Mouse (Mus musculus) heart, postnatal 14 days (tissue): Measurements from ENCODE around the gene Rnf11. TPM values are rescaled to one million over a fixed set of nuclear protein-coding genes. Genes with fewer than 3 reads are reported as not detected.

ENCODE experiments used
- DNase-seq, 2 experiments: peaks; one replicate each; pipeline ENCODE4 v3.0.0; 2021 to 2022
- intact Hi-C: fragments of 180-260 bp; cut with DNase I; formaldehyde crosslinking; loops from one replicate; pipeline ENCODE4 v1.15.1; 2025
- total RNA-seq, 2 experiments: library from RNA; stranded (reverse); gene quantifications; 2 replicates each; pipeline ENCODE4 v1.2.3; 2021

Gene Rnf11
- total RNA-seq, 2 experiments from 2014 or later: 102 to 106 TPM

DNA sequence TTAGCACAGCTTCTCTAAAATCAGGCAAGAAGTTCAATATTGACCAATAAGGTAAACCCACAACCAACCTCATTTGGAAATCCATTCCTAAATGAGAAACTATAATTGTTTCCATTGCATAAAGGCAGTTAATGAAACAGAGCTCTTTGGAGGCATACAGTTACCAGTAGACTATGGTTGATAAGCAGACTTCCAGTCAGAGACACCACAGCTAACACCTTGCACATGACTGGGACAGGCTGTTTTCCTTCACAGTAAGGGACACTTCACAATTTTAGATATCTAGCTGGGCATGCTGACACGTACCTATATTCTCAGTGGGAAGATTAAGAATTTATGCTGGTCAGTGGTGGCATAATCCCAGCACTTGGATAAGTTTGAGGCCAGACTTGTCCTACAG, 38.6 kb downstream of the Rnf11 start:
- intact Hi-C loops: no loop called here
- DNase-seq: no peak

DNA sequence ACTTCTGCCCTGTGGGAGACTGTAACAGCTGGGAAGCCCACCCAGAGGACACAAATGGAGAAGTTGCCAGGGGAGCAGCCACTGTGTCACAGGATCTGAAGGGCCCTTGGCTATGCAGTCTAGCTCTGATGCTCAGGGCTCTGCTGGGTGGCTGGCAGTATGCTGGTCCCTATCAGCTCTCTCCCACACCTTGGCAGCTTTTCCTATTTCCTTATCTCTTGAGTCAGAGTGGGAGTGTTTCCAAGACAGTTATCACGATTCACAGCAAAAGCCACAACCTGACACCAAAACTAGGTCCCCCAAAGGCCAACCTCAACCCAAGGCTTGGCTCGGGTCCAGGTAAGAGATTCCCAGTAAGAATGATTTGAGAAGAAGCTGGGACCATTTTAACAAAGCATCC, 39.1 kb downstream of the Rnf11 start:
- DNase-seq: peak in 1 of 2 experiments; percentile 16
- intact Hi-C loops: no loop called here

DNA sequence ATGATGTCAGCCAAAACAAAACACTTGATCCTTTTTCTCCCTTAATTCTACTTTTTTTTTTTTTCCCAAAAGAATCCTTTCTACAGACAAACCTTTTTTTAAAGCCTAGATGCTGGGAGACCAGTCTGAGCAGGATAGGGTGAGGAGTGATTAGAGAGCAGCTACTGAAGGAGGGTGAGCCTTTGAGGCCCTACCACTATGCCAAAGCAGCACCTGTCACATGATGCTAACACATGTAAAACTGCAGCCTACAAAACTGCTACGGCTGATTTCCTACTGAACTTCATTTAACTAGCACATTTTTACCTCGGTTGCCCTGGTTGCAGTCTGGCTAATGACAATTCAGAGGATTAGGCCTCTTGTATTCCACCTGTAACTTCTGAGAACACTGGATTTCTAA, 39.6 kb downstream of the Rnf11 start:
- DNase-seq: no peak
- intact Hi-C loops: loop anchor here (5.0 kb wide), 1 partner anchor 282 kb away; no protein-coding TSS in a partner anchor

DNA sequence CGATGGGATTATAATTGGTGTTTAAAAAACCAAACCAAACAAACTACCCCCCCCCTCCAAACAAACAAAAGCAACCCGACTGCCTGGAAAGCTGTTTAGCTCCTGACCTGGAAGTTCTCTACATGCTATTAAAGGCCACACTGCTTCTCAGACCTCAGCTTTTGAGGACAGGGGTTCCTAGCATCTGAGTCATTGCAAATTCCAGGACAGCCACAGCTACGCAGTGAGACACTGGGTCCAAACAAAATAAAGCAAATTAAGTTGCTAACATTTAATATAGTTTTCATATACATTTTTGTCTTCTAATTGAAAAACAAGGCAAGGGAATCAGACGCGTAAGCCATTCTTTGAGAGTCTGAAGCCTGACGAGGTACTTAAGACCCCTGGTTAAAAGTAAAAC, 40.1 kb downstream of the Rnf11 start:
- DNase-seq: no peak

DNA sequence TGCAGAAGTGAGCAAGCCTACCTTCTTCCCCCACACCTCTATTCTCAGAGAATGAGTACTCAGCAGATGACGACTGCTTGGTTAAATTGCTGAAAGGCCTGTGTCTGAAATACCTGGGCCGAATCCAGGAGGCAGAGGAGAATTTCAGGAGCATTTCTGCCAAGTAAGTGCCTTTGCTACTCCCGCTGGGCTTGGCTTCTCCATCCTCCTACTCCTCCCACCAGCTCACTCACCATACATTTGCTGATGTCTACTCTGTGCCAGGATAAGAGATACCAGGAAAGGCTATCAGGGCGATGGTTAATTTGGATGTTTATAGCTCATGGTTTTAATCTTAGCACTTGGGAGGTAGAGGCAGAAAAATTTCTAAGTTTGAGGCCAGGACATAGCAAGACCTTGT, 41.9 kb downstream of the Rnf11 start:
- intact Hi-C loops: loop anchor here (5.0 kb wide), 1 partner anchor 285 kb away; no protein-coding TSS in a partner anchor
- peak in 1 of 2 experiments; percentile 20 for DNase-seq

More for the DNA sequence above, 40.1 kb downstream of the Rnf11 start:
- intact Hi-C loops: loop anchor here (5.0 kb wide), 1 partner anchor 283 kb away; no protein-coding TSS in a partner anchor

DNA sequence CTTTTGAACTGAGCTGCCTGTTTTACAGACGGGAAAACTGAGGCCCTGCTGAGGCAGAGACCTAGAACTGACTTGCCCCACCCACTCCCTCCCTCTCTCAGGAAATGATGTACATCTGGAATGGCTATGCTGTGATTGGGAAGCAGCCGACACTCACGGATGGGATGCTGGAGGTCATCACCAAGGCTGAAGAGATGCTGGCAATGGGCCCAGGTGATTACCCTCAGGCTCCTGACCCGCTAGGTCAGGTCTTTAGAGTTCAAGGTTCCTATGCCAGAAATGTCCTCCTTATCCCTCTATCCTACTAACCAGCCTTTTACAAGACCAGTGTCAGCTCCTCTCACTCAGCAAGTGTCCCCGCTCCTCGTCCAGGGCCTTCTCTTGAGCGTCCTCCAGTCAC, 42.4 kb downstream of the Rnf11 start:
- no peak for DNase-seq
- intact Hi-C loops: loop anchor here (5.0 kb wide), 1 partner anchor 285 kb away; no protein-coding TSS in a partner anchor

DNA sequence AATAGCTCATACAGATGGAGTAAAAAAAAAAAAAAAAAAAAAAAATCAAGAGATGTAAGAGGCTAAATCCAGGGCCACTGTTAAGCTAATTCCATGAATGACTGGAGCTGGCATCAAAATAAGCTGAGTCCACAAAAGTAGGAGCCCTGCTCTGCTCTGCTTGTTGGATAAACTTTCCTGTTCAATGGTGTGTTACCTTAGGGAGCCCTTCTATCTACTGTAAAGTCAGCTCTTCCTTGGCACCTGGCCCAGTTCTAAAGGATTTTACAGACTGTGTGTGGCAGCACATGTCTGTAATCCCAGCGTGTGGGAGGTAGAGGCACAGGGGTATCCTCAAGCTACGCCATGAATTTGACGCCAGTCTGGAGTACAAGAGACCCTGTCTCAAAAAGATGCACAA, 43.5 kb downstream of the Rnf11 start:
- intact Hi-C loops: loop anchor here (5.0 kb wide), 1 partner anchor 286 kb away; no protein-coding TSS in a partner anchor

DNA sequence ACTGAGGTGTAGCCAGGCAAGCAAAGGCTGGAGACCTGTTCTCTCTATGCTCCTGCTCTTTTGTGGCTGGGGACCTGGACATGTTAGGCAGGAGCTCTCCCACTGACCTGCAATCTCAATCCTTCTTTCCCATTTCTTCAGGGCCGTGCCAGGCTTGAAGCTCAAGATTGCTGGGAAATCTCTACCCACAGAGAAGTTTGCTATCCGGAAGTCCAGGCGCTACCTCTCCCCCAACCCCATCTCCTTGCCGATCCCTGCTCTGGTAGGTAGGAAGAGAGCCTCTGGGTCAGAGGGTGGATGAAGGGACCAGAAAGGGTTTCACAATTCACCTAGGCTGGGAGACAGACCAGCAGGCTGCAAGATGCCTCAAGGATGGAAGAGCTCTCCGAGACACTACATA, 44.1 kb downstream of the Rnf11 start:
- intact Hi-C loops: loop anchor here (5.0 kb wide), 1 partner anchor 287 kb away; no protein-coding TSS in a partner anchor
- no peak for DNase-seq

More for the DNA sequence above, 43.5 kb downstream of the Rnf11 start:
- no peak for DNase-seq

DNA sequence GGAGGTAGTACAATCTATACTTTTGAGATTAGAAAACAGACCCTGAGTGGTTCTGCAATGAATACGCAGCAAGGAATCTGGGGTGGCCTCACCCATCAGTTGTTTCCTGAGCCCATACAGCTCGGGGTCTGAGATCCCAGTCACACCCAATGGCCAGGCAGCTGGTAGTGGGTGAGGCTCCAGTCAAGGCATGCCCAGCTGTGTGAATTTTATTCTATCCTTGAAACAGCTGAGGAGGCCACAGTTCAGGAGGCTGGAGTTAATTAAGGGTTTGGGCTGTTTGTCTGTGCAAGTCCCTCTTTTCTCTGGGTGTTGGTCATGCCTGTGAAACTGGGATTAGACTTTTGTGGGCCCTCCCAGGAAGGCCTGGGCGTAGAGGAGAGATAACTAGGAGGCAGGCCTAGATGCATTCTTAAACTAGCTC, 44.7 kb downstream of the Rnf11 start:
- intact Hi-C loops: loop anchor here (2.0 to 10.0 kb wide), 3 partner anchors 37 to 287 kb away; no protein-coding TSS in a partner anchor
- DNase-seq: peak in 1 of 2 experiments; percentile 23

DNA sequence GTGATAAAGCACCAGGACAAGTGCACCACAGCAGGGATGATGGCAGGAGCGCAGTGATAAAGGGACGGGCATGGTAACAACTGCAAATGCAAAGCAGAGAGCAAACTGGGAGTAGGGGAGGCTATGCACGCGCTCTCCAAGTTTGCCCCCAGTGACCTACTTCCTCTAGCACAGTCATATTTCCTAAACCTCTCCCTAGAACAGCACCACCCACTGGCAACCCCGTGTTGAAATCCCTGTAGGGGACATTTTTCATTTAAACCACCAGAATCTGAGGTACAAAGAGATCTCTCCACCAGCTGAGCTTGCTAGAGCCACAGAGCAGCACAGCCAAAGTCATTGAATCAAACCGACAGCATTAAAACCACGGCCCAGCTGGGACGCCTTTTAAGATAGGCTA, 45.4 kb downstream of the Rnf11 start:
- no peak for DNase-seq
- intact Hi-C loops: loop anchor here (2.0 to 10.0 kb wide), 2 partner anchors 38 to 266 kb away; no protein-coding TSS in a partner anchor

DNA sequence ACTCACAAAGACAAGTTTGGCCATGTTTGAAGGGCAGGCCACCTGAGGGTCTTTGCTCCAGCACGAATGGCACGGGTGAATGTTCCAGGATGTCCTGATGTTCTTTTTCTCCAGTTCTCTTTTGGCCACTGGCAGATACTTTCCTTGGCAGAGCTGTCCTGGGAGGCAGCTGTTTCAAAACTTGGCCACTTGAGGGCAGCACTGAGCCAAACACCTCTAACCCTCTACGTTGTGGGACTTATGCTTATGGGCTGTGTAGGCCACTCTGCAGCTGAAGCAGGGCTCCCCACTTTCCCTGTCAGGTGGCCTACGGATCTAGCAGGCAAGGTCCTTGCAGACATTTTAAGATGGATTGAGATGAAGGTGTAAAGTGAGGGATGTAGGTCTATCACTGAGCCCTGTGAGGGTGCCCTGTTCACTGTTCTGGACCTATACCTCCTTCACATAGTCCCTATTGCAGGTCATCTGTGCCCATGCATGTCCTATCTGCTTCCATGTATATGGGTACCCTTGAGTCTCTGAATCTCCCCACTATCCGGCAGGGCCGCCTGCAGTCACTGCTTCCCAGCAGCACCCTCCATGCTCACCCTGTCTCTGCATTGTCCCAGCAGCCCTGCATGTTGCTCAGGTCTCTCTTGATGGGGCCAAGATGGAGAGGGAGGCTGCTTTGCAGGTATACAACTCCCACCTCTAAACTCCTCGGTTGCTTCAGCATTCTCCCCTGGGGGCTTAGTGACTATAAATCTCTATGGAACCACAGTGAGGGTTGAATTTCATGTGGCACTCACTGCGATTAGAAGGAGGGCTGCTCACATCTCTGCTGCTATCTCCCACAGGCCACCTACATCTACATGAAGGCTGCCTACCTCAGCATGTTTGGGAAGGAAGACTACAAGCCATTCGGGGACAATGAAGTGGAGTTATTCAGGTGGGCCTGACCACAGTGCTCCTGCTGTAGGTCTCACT, 46.3 kb downstream of the Rnf11 start:
- DNase-seq: peak; percentile 75 to 81
- intact Hi-C loops: loop anchor here (2.0 to 10.0 kb wide), 2 partner anchors 39 to 267 kb away; no protein-coding TSS in a partner anchor

DNA sequence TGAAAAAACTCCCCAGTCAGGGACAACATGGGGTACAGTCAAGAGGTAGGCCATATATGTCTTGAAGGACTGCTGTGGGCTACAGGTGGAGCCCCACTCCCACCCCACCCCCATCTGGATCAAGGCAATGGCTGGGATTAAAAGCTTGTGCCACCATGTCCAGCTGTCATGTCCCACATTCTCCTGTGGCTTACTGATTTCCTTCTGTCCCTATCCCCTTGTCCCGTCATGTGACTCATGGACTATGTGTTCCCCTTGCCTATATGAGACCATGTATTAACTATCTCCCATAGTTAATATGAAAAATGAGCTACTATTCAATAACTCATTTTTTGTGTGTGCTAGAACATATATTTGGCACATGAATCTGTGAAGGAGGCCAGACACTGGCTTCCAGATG, 50.3 kb downstream of the Rnf11 start:
- intact Hi-C loops: loop anchor here (10.0 kb wide), 1 partner anchor 271 kb away; no protein-coding TSS in a partner anchor
- DNase-seq: no peak

DNA sequence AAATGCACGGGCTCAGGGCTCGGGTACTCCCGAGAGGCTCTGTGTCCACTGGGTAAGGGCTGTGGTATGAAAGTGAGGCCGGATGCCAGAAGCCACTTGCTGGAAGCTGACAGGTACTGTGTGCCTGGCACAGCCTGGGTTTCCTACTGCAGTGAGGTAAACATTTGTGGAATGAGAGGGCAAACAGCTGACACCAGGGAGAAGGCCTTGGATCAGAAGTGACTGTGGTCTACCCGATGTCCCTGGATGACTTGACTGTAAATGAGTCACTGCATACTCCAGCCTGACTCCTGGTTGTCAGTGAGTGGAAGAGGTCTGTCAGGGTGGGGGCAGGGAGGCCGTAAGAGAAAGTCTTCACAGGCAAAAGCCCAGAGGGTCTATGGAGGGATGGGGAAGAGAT, 50.9 kb downstream of the Rnf11 start:
- DNase-seq: peak; percentile 43 to 67
- intact Hi-C loops: loop anchor here (10.0 kb wide), 1 partner anchor 271 kb away; no protein-coding TSS in a partner anchor

DNA sequence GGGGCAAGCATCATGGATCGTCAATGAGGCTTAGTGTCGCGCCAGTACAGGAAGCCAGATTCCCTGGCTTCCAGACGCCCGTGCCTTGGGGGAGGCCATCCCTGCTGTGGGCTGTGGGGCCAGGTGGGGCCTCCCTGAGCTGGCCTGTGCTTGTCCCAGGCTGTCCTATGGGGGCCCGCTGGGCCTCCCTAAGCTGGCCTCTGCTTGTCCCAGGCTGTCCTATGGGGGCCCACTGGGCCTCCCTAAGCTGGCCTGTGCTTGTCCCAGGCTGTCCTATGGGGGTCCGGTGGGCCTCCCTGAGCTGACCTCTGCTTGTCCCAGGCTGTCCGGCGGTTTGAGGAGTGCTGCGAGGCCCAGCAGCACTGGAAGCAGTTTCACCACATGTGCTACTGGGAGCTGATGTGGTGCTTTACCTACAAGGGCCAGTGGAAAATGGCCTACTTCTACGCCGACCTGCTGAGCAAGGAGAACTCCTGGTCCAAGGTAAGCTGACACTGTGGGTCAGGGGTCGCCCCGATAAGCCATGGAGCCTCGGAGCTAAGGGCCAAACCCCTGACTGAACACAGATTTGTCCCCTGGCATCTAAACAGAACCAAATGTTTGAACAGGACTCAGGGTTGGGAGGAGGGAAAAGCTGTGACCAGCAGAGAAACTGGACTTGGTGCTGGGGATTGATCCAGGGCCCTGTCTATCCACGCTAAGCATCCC, 51.7 kb downstream of the Rnf11 start:
- DNase-seq: no peak
- intact Hi-C loops: loop anchor here (10.0 kb wide), 1 partner anchor 272 kb away; no protein-coding TSS in a partner anchor

DNA sequence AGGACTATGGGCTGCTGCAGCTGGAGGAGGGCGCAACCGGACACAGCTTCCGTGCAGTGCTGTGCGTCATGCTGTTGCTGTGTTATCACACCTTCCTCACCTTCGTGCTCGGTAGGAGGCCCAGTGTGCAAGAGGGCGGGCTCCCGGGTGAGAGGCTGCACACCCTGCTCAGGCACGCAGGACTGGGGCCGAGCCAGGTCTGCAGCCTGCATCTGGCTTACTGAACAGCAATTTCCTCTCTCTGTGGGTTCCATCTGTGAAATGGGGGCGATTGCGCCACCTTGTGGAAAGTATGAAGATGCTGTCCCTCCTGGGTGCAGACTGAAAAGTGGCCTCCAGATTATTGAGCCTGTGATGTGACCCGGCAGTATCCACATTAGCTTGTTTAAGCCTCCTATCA, 53.7 kb downstream of the Rnf11 start:
- intact Hi-C loops: loop anchor here (10.0 kb wide), 1 partner anchor 274 kb away; no protein-coding TSS in a partner anchor
- peak; percentile 62 to 63 for DNase-seq

DNA sequence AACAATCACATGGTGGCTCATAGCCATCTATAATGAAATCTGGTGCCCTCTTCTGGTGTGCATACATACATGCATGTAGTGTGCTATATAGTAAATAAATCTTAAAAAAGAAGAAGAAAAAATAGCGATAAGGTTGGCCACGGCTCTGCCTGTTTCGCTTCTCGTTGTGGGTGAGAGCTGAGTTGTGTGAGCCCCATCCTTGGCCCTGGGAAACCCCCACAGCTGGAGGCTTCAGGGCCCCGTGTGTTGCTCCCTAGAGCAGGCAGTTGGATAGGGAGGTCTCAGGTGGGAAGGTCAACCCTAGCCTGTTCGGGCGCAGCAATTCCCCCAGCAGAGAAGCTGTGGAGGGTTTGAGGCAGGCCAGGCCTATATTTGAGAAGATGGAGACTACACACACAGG, 54.3 kb downstream of the Rnf11 start:
- no peak for DNase-seq
- intact Hi-C loops: loop anchor here (10.0 kb wide), 1 partner anchor 275 kb away; no protein-coding TSS in a partner anchor

DNA sequence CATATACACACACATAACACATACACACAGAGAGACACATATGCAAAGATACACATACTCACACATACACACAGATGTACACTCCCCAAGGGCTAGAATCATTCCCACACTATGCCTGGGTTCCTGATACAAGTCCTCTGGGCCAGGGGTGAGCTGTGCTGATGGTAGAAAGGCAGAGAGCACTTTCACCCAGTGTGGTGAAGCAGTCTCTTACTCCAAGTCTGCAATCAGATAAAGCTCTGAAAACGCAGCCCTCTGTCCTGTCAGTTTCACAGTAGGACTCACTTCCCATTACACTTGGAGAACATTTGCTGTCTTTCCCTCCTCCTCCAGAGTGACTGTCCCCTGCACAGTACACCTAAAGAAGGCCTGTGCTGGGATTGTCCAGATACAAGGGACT, 57.5 kb downstream of the Rnf11 start:
- intact Hi-C loops: no loop called here
- no peak for DNase-seq

DNA sequence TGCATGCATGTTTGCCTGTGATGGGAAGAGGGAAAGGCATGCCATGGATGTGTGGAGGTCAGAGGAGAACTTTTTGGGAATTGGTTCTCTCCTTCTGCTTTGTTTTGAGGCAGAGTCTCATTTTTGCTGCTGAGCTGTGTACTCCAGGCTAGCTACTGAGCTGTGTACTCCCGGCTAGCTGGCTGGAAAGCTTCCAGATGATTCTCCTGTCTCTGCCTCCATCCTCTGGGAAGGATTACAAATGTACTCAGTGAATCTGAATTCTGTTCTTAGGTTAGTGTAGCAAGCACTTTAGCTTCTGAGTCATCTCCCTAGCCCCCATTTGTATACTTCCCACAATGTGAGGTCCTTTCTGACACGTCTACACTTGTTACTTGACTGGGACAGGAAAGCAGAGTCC, 61.1 kb downstream of the Rnf11 start:
- intact Hi-C loops: no loop called here
- no peak for DNase-seq

DNA sequence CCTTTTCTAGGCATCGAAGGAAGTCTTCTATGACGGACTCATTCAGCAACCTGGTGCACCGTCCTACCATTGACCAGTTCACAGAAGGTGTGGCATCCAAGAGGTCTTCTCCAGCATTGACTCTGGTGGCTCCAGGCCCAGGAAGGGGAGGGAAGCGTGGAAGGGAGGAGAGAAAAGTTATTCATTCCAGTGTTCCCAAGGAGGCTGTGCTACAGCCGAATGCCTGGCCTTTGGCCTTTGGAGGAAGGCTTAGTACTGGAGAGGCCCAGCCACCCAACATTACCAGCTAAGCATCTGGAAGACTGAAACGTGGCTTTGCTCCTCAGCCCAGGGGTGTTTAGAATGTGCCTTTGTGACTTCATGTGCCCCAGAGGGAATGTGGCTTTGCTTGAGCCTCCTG, 62.1 kb downstream of the Rnf11 start:
- intact Hi-C loops: no loop called here
- DNase-seq: no peak

DNA sequence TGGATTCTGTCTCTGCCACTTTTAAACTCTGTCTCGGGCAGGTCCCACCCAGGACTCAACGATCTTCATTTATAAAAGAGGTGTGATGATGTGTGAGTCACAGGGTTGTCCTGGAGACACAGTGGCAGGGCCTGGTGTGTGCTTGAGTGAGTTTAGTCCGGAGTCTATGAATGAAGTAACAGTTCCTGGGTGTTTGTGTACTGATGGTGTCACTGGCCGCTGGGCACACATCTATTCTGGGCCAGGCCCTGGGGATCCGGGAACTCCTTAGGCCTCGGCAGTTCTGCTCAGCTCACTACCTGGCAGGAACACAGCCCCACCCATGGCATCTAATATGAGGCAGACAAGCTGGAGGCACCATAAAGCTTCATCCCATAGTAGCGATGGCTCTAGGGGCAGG, 62.9 kb downstream of the Rnf11 start:
- intact Hi-C loops: no loop called here
- DNase-seq: no peak
